12 mouse cellular contexts compared by ENCODE assay signal in the genomic region with DNA sequence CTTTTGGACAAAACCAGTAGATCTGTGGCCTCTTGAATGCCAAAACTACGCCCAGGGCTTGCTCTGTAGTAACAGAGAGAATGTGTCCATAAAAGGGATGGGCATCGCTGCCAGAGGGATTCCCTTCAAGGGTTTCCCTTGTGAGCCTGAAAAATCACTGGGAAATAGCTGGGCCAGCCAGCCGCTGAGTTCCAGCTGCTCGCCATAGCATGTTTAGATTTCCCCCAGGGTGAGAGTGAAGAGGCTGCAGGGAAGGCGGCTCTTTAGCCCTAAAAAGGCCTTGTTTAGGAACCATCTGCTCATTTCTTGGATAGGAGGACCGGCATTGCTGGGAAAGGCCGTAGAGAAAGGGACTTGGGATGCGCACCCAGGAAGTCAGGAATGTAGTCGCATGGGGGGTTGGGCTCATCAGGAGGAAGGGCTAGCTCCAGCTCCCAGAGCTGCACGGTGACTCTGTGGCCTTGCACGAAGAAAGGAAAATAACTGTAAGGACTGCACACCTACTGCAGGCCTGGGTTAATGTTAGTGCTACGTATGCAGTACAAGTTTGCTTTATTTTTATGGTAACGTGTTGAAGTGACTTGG. TPM values are rescaled to one million over a fixed set of nuclear protein-coding genes. Genes with fewer than 3 reads are reported as not detected.
DNase-seq lines count a peak whose midpoint lies in the region; ATAC-seq lines count a peak whose summit lies in the region.
"Had no signal": no experiment of that assay in that cellular context is flagged by ENCODE, and none has a peak within 500 bp of the region (broad histone marks: within the 10 kb centered on the region; RNA-seq: fewer than 3 reads in every experiment).

No protein-coding gene starts in this region.

- no peaks in the 10 kb centered on the region for H3K9me3 ChIP-seq in liver, embryonic 11.5 days (ENCODE audit: control insufficient read depth, low read length)
- H3K9me3 ChIP-seq in embryonic facial prominence, embryonic 13.5 days = 0 out of 2 replicates have a peak, but pooled peaks cover 3% of the 10 kb centered on the region
- H3K9me3 ChIP-seq: kidney, embryonic 15.5 days had no signal

- H3K4me1 ChIP-seq in liver, embryonic 11.5 days (replicated peaks; ENCODE audit: control insufficient read depth, insufficient read depth, low read length) = 0 out of 2 replicates have a peak, but pooled peaks cover 3% of the 10 kb centered on the region
- H3K4me1 ChIP-seq in embryonic facial prominence, embryonic 13.5 days = peaks cover 29% of the 10 kb centered on the region

- H3K36me3 ChIP-seq in liver, embryonic 11.5 days (ENCODE audit: control insufficient read depth, insufficient read depth, low read length) = no peaks in the 10 kb centered on the region
- no peaks in the 10 kb centered on the region for H3K36me3 ChIP-seq in embryonic facial prominence, embryonic 13.5 days
- H3K36me3 ChIP-seq: kidney, embryonic 15.5 days had no signal

- DNase-seq in liver, embryonic 11.5 days (ENCODE audit: low spot score) = no peak
- DNase-seq in liver (no peak), R1 (ENCODE audit: low read depth, low spot score) (peak; percentile 76)
- peak; percentile 65 to 81 for DNase-seq in lung, postnatal 4 days
- DNase-seq in heart, adult 9 months (ENCODE audit: low spot score in 2 of 2) = no peak
- DNase-seq: layer of hippocampus, adult 9-11 months had no signal

- ATAC-seq in liver, embryonic 11.5 days (replicated peaks; ENCODE audit: low FRiP score) = no peak
- ATAC-seq in embryonic facial prominence, embryonic 13.5 days (ENCODE audit: insufficient number of reproducible peaks, insufficient read depth, low FRiP score, low TSS enrichment, low read depth) = no peak
- ATAC-seq in frontal cortex, adult (ENCODE audit: low TSS enrichment) = no peak
- ATAC-seq: midbrain, embryonic 16.5 days had no signal

- 0 out of 2 replicates have a peak overlapping the region, but pooled peaks have one; percentile 3 for H3K9ac ChIP-seq in liver, embryonic 11.5 days (ENCODE audit: low read depth, low read length)
- H3K9ac ChIP-seq in embryonic facial prominence, embryonic 13.5 days = 0 out of 2 replicates have a peak overlapping the region, but pooled peaks have one; percentile 11
- H3K9ac ChIP-seq: kidney, embryonic 15.5 days had no signal

- no peaks in the 10 kb centered on the region for H3K27me3 ChIP-seq in liver, embryonic 11.5 days (replicated peaks; ENCODE audit: control insufficient read depth, insufficient read depth, low read length)
- H3K27me3 ChIP-seq in embryonic facial prominence, embryonic 13.5 days = no peaks in the 10 kb centered on the region
- H3K27me3 ChIP-seq: kidney, embryonic 15.5 days had no signal

- H3K27ac ChIP-seq in liver, embryonic 11.5 days (ENCODE audit: low read depth, low read length) = no peak overlapping the region
- no peak overlapping the region for H3K27ac ChIP-seq in embryonic facial prominence, embryonic 13.5 days
- H3K27ac ChIP-seq: kidney, embryonic 15.5 days; macrophage had no signal

- H3K4me3 ChIP-seq in liver, embryonic 11.5 days (ENCODE audit: low read depth, low read length) = no peak overlapping the region
- H3K4me3 ChIP-seq in embryonic facial prominence, embryonic 13.5 days = no peak overlapping the region
- H3K4me3 ChIP-seq: kidney, embryonic 15.5 days had no signal

- WGBS in liver, embryonic 11.5 days = 64% methylated on average over 13 of the region's 13 CpGs
- WGBS in embryonic facial prominence, embryonic 13.5 days = 47% methylated on average over 13 of the region's 13 CpGs

- no peak overlapping the region for H3K4me2 ChIP-seq in liver, embryonic 11.5 days
- no peak overlapping the region for H3K4me2 ChIP-seq in embryonic facial prominence, embryonic 13.5 days
- H3K4me2 ChIP-seq: heart, embryonic 11.5 days; kidney, embryonic 15.5 days had no signal

RNA-seq across cellular contexts. Expression of a gene that starts 49.8 kb away (rescaled TPM):
- 120 and 134 TPM in 2 replicates for polyA plus RNA-seq in liver, embryonic 11.5 days (2014; fragmentation: Nextera tagmentation; extraction: Ambion mirVana)
- polyA plus RNA-seq in embryonic facial prominence, embryonic 13.5 days (2015; fragmentation: Nextera tagmentation; extraction: Ambion mirVana) = 432 and 463 TPM in 2 replicates

Comparison
In these comparisons a context has a peak if more than half of its experiments do, and no peak if none do; other contexts are left out.
1. DNase-seq: peak in R1 (single experiment) and lung, postnatal 4 days (2 of 2); none in liver, embryonic 11.5 days (single experiment), liver (single experiment) and heart, adult 9 months (0 of 2).